Mouse (Mus musculus): ENCODE results near the gene Arf1.

Gene Arf1

DNA sequence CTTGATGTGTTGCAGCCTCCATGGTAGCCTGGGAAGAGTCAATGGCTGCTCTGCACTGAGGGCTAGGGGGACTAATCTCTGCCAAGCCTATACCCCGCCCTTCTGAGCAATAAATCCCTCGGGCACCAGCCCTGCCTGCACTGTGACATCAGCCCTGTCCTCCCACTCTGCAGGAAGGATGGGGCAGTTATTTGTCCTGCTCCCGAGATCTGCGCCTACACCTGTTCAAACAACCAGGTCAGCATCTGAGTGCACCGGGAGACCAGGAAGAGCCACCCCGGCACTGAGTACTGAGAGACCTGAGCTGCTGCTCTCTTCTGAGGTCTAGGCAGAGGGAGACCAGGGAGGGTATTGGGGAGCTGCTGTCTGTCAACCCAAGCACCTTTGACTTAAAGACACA is 40.4 kb downstream of the Arf1 start:
- no peak for DNase-seq (ENCODE audit: low spot score)

DNA sequence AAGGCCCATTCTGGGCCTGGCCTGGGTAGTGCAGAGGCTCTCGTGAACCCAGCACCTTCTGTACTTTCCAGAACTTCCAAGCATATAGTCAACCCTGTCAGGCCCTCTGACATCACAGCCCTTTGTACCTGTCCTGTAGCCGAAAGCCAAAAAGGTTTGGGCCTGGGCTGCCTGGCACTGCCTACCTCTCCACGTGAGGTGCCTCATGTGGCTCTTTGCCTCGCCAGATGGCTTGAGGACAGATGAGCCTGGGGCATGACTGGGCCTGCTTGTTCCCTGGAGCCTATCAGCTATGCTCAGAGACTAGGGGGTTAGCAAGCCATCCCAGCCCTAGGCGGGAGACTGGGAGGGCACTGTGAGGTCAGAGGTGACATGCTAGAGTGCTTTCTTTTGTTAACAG is 42.6 kb downstream of the Arf1 start:
- DNase-seq (ENCODE audit: low spot score) = no peak

DNA sequence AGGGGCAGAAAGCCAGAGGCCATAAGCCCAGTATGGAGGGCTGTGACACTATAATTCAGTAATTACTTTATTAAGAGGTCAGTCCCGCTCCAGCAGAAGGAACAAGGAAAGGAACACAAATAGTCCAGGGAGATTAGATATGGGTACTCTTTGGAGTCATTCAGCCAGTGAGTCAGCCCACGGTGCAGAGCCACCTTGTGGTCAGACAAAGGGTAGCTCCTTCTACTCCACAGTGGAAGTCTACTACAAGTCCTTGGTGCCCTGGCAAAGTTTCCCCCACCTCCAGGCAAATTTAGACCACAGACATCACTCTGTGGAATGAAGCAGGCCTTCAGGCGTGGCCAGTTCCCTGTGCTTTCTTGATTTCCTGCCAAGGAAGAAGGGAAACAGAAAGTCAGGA is 44.2 kb downstream of the Arf1 start:
- DNase-seq (ENCODE audit: low spot score) = no peak

DNA sequence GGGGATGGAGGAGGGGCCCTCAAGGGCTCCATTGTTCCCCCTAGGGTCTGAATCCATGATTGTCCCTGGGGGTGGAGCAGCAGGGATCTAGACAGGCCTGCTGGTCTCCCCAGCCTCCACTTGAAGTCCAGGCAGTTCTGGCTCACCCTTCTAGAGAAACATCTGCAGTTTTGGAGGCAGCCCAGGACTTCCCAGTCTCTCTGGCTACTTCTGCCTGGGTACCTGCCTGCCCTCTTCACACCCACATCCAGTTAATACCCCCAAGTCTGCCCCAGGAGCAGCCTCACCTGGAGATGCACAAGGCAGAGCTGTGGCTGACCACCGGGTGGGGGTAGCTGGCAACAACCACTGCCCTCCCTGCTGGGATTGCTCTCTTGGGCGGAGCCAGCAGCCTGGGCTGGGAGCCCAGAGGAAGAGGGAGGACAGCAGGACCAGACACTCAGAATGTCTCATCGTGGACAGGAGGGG is 45.2 kb downstream of the Arf1 start, which contains the start of gene Gjc2:
TSS of gene Gjc2 (minus strand) at position 350 of the 468 bp plus-strand sequence.
- DNase-seq (ENCODE audit: low spot score) = no peak

DNA sequence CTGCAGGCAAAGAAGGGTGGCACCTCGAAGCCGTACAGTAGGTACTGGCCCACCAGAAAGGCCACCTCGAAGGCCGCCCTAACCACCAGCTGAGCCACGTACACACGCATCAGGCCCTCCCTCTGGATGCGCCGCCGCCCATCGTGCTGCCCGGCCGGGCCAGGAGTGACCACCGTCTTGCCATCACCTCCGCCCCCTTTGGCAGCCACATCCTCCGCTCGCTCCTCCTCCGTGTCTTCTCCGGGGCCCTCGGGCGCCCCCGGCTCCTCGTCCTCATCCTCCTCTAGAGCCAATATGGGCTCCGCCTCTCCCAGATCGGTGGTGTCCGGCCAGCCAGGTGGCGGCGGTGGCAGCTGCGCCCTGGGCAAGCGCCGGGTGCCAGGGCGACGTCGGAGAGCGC is 51.1 kb downstream of the Arf1 start:
- no peak for DNase-seq (ENCODE audit: low spot score)

DNA sequence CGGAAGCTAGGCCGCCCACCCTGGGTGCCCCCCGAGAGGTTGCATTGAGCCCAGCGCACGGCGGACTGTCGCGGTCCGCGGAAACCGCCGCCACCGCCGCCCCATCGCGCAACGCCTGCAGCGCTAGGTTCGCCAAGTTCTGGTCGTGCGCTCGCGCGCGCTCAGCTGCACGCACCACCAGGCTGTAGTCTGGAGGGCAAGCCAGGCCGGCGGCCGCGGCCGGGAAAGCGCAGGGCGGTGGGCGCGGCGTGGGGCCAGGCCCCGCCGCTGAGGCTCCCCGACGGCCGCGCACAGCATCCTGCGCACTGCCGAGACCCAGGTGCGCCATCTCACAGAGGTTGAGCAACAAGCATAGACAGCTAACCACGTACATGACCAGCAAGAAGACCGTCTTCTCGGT is 51.6 kb downstream of the Arf1 start:
- DNase-seq (ENCODE audit: low spot score) = no peak

GRCm38 (mm10) chr11:59174189-59174838 is 53.8 kb downstream of the Arf1 start:
- no peak for DNase-seq (ENCODE audit: low spot score)

GRCm38 (mm10) chr11:59170549-59170948 is 57.5 kb downstream of the Arf1 start:
- DNase-seq (ENCODE audit: low spot score) = no peak

- no peak for DNase-seq (ENCODE audit: low spot score)
Measured at GRCm38 (mm10) chr11:59169807-59170206, 58.3 kb downstream of the Arf1 start.

DNA sequence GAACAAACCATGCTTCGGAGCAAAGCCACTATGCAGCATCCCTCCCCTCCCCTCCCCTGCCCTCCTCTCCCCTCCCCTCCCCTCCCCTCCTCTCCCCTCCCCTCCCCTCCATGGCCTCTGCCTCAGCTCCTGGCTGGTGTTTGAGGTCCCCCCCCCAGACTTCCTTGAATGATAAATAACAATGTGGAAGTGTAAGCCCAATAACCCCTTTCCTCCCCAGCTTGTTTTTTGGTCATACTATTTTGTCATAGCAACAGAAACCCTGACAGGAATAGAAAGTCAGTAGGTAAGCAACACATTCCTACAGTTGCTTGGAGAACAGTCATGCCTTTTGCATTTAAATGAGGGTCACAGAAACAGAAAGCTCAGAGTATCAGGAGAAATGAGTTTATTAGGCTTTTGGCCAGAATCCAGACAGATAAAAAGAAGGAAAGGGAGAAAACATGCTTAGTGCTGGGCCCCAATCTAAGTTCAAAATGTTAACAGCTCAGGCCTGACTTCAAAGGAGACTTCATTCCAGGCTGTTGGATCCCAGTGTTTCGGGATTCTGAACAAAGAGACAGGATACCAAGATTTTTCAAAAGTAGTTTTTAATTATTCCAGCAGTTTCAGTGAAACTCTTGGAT is 62.3 kb downstream of the Arf1 start:
- DNase-seq (ENCODE audit: low spot score) = no peak

- DNase-seq (ENCODE audit: low spot score) = no peak
Measured at GRCm38 (mm10) chr11:59164384-59164783, 63.7 kb downstream of the Arf1 start.

- peak; percentile 98 for DNase-seq (ENCODE audit: low spot score)
Measured at GRCm38 (mm10) chr11:59163255-59164236, 64.5 kb downstream of the Arf1 start, which contains the start of gene Iba57. Iba57 (minus strand) TSS chr11:59163739.

GRCm38 (mm10) chr11:59162443-59163254 is 65.4 kb downstream of the Arf1 start:
- DNase-seq (ENCODE audit: low spot score) = no peak
